23 mouse cellular contexts compared by ENCODE assay signal in the genomic region with DNA sequence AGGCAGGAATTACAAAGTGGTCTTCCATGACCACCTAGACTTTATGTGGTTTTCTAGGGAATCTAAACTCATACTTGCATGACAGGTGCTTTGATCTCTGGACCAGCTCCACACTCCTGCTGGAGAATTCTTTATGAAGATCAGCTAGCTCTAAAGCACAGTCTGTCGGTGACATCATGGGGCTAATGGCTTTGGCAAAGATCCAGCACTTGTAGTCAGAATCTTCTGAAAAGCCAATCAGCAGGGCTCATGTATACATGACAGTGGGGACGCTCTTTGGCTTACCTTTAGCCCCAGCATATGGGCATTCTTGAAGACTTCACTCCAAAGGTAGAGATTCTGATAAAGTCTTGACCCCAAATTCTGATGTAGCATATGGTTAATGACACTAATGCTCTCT.
A peak's percentile ranks its signal among the peaks of the same experiment; 100 is the strongest.
DNase-seq lines count a peak whose midpoint lies in the region; ATAC-seq lines count a peak whose summit lies in the region.
"Had no signal": no experiment of that assay in that cellular context is flagged by ENCODE, and none has a peak within 500 bp of the region (broad histone marks: within the 10 kb centered on the region; RNA-seq: fewer than 3 reads in every experiment).

No protein-coding gene starts in this region.

- ATAC-seq in hindbrain, embryonic 14.5 days (ENCODE audit: low FRiP score), result 0 out of 2 replicates have a peak, but pooled peaks have one; percentile 36
- no peak for ATAC-seq in midbrain, embryonic 14.5 days (ENCODE audit: low FRiP score, low TSS enrichment)
- ATAC-seq in midbrain, embryonic 11.5 days (ENCODE audit: low FRiP score), result no peak
- ATAC-seq in CD4-positive, CD25-positive, alpha-beta regulatory T cell, adult 4 months, result no peak
- ATAC-seq: activated CD4-positive, CD25-positive, alpha-beta regulatory T cell, adult 4 months; intestine, embryonic 15.5 days; midbrain, embryonic 15.5 days had no signal

- no peak overlapping the region for H3K27ac ChIP-seq in hindbrain, embryonic 14.5 days
- no peak overlapping the region for H3K27ac ChIP-seq in hindbrain, embryonic 10.5 days
- no peak overlapping the region for H3K27ac ChIP-seq in midbrain, embryonic 14.5 days (replicated peaks; ENCODE audit: low read depth, low read length)
- no peak overlapping the region for H3K27ac ChIP-seq in midbrain, embryonic 11.5 days (ENCODE audit: low read depth, low read length)
- H3K27ac ChIP-seq: embryonic facial prominence, embryonic 13.5 days; intestine, embryonic 15.5 days; macrophage; midbrain, embryonic 15.5 days had no signal

- no peaks in the 10 kb centered on the region for H3K9me3 ChIP-seq in hindbrain, embryonic 14.5 days (ENCODE audit: control insufficient read depth, low read length)
- no peaks in the 10 kb centered on the region for H3K9me3 ChIP-seq in hindbrain, embryonic 10.5 days
- H3K9me3 ChIP-seq in midbrain, embryonic 14.5 days (ENCODE audit: control insufficient read depth, low read length), result no peaks in the 10 kb centered on the region
- H3K9me3 ChIP-seq in midbrain, embryonic 11.5 days (ENCODE audit: control insufficient read depth, low read length), result no peaks in the 10 kb centered on the region
- H3K9me3 ChIP-seq: embryonic facial prominence, embryonic 13.5 days; intestine, embryonic 15.5 days; midbrain, embryonic 15.5 days had no signal

- 44% methylated on average over 2 of the region's 2 CpGs for WGBS in hindbrain, embryonic 14.5 days
- 77% methylated on average over 2 of the region's 2 CpGs for whole genome bisulfite sequencing in hindbrain, embryonic 10.5 days
- 57% methylated on average over 2 of the region's 2 CpGs for WGBS in midbrain, embryonic 14.5 days
- 77% methylated on average over 2 of the region's 2 CpGs for WGBS in midbrain, embryonic 11.5 days

- no peaks in the 10 kb centered on the region for H3K27me3 ChIP-seq in hindbrain, embryonic 14.5 days (ENCODE audit: control insufficient read depth, insufficient read depth, low read length)
- no peaks in the 10 kb centered on the region for H3K27me3 ChIP-seq in hindbrain, embryonic 10.5 days (ENCODE audit: insufficient read depth, poor library complexity, severe bottlenecking)
- no peaks in the 10 kb centered on the region for H3K27me3 ChIP-seq in midbrain, embryonic 14.5 days (ENCODE audit: control insufficient read depth, insufficient read depth, low read length)
- no peaks in the 10 kb centered on the region for H3K27me3 ChIP-seq in midbrain, embryonic 11.5 days (ENCODE audit: control insufficient read depth, insufficient read depth, low read length)
- H3K27me3 ChIP-seq: embryonic facial prominence, embryonic 13.5 days; intestine, embryonic 15.5 days; midbrain, embryonic 15.5 days had no signal

- DNase-seq in cerebellum, postnatal 14 days, result peak; percentile 46 to 52
- DNase-seq in cerebellum, postnatal 36 days, result no peak
- DNase-seq in hindbrain, embryonic 14.5 days (ENCODE audit: low spot score), result no peak
- DNase-seq in hindbrain, embryonic 10.5 days (ENCODE audit: low spot score), result no peak
- peak; percentile 27 for DNase-seq in midbrain, embryonic 14.5 days
- no peak for DNase-seq in midbrain, embryonic 11.5 days (ENCODE audit: low spot score, missing footprints)
- DNase-seq: adrenal gland, postnatal 10 days; cerebellum, adult 11-12 months; gastrocnemius, postnatal 14 days; heart, adult 18-20 months; heart, postnatal 36 days; kidney, adult 9 months; kidney, postnatal 25 days; lung, adult 18-20 months; thymus, postnatal 14 days had no signal

- H3K4me3 ChIP-seq in hindbrain, embryonic 14.5 days (replicated peaks; ENCODE audit: low read length), result no peak overlapping the region
- H3K4me3 ChIP-seq in hindbrain, embryonic 10.5 days, result no peak overlapping the region
- no peak overlapping the region for H3K4me3 ChIP-seq in midbrain, embryonic 14.5 days (replicated peaks; ENCODE audit: low read depth, low read length)
- H3K4me3 ChIP-seq in midbrain, embryonic 11.5 days (ENCODE audit: low read depth, low read length), result no peak overlapping the region
- H3K4me3 ChIP-seq: embryonic facial prominence, embryonic 13.5 days; intestine, embryonic 15.5 days; midbrain, embryonic 15.5 days had no signal

- no peak overlapping the region for H3K4me2 ChIP-seq in hindbrain, embryonic 14.5 days (replicated peaks)
- no peak overlapping the region for H3K4me2 ChIP-seq in midbrain, embryonic 14.5 days (ENCODE audit: low read length)
- no peak overlapping the region for H3K4me2 ChIP-seq in midbrain, embryonic 11.5 days
- H3K4me2 ChIP-seq: embryonic facial prominence, embryonic 13.5 days; intestine, embryonic 15.5 days; liver, embryonic 11.5 days; midbrain, embryonic 15.5 days had no signal

- no peak overlapping the region for H3K9ac ChIP-seq in hindbrain, embryonic 14.5 days
- no peak overlapping the region for H3K9ac ChIP-seq in midbrain, embryonic 14.5 days (replicated peaks; ENCODE audit: low read length)
- H3K9ac ChIP-seq in midbrain, embryonic 11.5 days (ENCODE audit: low read length), result no peak overlapping the region
- H3K9ac ChIP-seq: embryonic facial prominence, embryonic 13.5 days; intestine, embryonic 15.5 days; midbrain, embryonic 15.5 days had no signal

- H3K36me3 ChIP-seq in hindbrain, embryonic 14.5 days (replicated peaks; ENCODE audit: control insufficient read depth, insufficient read depth), result no peaks in the 10 kb centered on the region
- no peaks in the 10 kb centered on the region for H3K36me3 ChIP-seq in hindbrain, embryonic 10.5 days
- H3K36me3 ChIP-seq in midbrain, embryonic 14.5 days (ENCODE audit: control insufficient read depth, insufficient read depth, low read length), result no peaks in the 10 kb centered on the region
- H3K36me3 ChIP-seq in midbrain, embryonic 11.5 days (ENCODE audit: control insufficient read depth, insufficient read depth, low read length), result no peaks in the 10 kb centered on the region
- H3K36me3 ChIP-seq: embryonic facial prominence, embryonic 13.5 days; G1E; intestine, embryonic 15.5 days; midbrain, embryonic 15.5 days had no signal

- 0 out of 2 replicates have a peak, but pooled peaks cover 5% of the 10 kb centered on the region for H3K4me1 ChIP-seq in hindbrain, embryonic 14.5 days (replicated peaks; ENCODE audit: control insufficient read depth, insufficient read depth, low read length)
- H3K4me1 ChIP-seq in hindbrain, embryonic 10.5 days (replicated peaks), result no peaks in the 10 kb centered on the region
- no peaks in the 10 kb centered on the region for H3K4me1 ChIP-seq in midbrain, embryonic 14.5 days (ENCODE audit: control insufficient read depth, insufficient read depth, low read length)
- H3K4me1 ChIP-seq in midbrain, embryonic 11.5 days (ENCODE audit: control insufficient read depth, insufficient read depth, low read length), result no peaks in the 10 kb centered on the region
- H3K4me1 ChIP-seq: embryonic facial prominence, embryonic 13.5 days; intestine, embryonic 15.5 days had no signal

Comparison
In these comparisons a context has a peak if more than half of its experiments do, and no peak if none do; other contexts are left out.
1. DNase-seq: peak in cerebellum, postnatal 14 days (2 of 2) and midbrain, embryonic 14.5 days (single experiment); none in cerebellum, postnatal 36 days (0 of 2), hindbrain, embryonic 14.5 days (single experiment), hindbrain, embryonic 10.5 days (single experiment) and midbrain, embryonic 11.5 days (single experiment).